Mouse (Mus musculus) embryonic fibroblast, embryonic 13.5 days (primary cell): ENCODE measurements around the gene Mthfd1. TPM values are rescaled to one million over a fixed set of nuclear protein-coding genes. Genes with fewer than 3 reads are reported as not detected.

ENCODE experiments used
- H3K27ac ChIP-seq: 2 replicates; pipeline ENCODE4 v1.5.1; 2012; ENCODE audit warnings: low read length, control low read depth, inconsistent platforms; ENCODE audit not compliant: insufficient read depth
- H3K4me1 ChIP-seq: 2 replicates; pipeline ENCODE4 v1.6.1; 2011; ENCODE audit warnings: low read length; ENCODE audit not compliant: control insufficient read depth, insufficient read depth
- H3K4me3 ChIP-seq: 2 replicates; pipeline ENCODE4 v1.5.1; 2011; ENCODE audit warnings: mild to moderate bottlenecking, control low read depth, low read length; ENCODE audit not compliant: insufficient read depth
- CTCF ChIP-seq: IDR thresholded peaks from 2 replicates; pipeline ENCODE4 v1.5.1; 2011; ENCODE audit warnings: mild to moderate bottlenecking, control low read depth, low read length, moderate library complexity, borderline replicate concordance; ENCODE audit not compliant: insufficient read depth
- POLR2A ChIP-seq: IDR thresholded peaks from 2 replicates; pipeline ENCODE4 v1.6.1; 2011; ENCODE audit warnings: low read depth, mild to moderate bottlenecking, control low read depth, low read length, moderate library complexity
- polyA plus RNA-seq: library from polyadenylated mRNA; stranded (reverse); fragments of >200 nt; gene quantifications from 2 replicates; pipeline ENCODE4 v1.2.4, GENCODE M21; 2011; ENCODE audit warnings: low read depth; ENCODE audit not compliant: missing spikeins, insufficient read length

Gene Mthfd1
- polyA plus RNA-seq, 1 experiment: 30.9 TPM

GRCm38 (mm10) chr12:76366276-76366675 is 111.2 kb downstream of the Mthfd1 start:
- H3K4me3 ChIP-seq: no peak overlapping the region
- 0 out of 2 replicates have a peak, but pooled peaks cover 13% of the 10 kb centered on the region for H3K4me1 ChIP-seq
- TF ChIP-seq CTCF (no peak), POLR2A (no peak)
- H3K27ac ChIP-seq: no peak overlapping the region

- H3K4me1 ChIP-seq: 0 out of 2 replicates have a peak, but pooled peaks cover 13% of the 10 kb centered on the region
- H3K4me3 ChIP-seq: peak overlapping the region; percentile 12
- TF ChIP-seq POLR2A (peak; percentile 59), CTCF (no peak)
- peak overlapping the region; percentile 99; the same call in 1 of the 2 replicates for H3K27ac ChIP-seq
Observed at GRCm38 (mm10) chr12:76367096-76367995, 112.2 kb downstream of the Mthfd1 start.

DNA sequence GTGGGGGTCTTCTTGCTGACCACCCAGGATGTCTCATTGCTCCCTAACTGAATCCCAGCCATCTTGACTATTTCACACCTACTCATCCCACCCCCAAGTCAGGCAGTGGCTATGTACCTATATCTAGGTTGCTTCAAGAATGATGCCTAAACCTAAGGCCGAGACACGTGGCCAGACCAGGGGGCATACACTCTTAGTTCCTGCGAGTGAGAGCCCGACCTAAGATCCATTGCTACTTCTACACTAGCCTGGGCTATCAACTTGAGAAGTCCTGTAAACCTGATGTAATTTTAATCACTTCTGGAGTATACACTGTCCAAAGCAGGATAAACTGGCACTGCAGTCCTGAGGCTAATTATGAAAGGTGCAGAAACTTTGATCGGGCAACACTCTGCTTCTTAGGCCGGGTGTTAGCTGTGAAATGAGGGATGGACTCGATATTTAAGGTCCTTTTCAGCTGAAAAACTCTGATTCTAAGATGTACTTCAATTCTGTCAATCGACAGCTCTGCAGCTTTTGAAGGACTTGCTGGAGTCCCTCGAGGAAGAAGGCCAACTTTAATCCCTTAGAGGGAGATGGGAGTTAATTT is 113.2 kb downstream of the Mthfd1 start:
- peak overlapping the region; percentile 70 for H3K4me3 ChIP-seq
- H3K27ac ChIP-seq: peak overlapping the region; percentile 99
- H3K4me1 ChIP-seq: peaks cover 15% of the 10 kb centered on the region; the same call in 1 of the 2 replicates
- TF ChIP-seq CTCF (no peak), POLR2A (peak; percentile 51)

DNA sequence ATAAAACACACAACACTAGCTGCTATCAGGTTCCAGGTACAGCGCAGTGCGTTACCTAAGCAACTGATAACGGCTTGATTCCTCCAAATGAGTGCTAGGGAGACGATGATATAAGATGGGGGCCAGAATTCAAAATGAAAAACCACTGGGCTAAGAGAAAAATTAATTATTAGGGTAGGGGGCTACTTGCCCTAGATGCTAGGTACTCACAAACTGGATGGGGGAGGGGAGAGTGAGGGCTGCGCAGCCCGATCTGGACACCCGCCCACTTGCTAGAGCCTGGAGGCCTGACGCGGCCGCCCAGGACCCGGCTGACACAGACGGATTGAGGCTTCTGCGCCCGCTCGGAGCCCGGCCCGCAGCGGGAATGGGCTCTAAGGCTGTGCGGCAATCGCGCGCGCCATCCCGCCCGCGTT is 113.7 kb downstream of the Mthfd1 start:
- H3K4me1 ChIP-seq: peaks cover 15% of the 10 kb centered on the region
- H3K27ac ChIP-seq: peak overlapping the region; percentile 99
- H3K4me3 ChIP-seq: peak overlapping the region; percentile 70
- TF ChIP-seq POLR2A: no peak
- TF ChIP-seq CTCF: no peak

Other genes starting within 250 kb of the Mthfd1 start
- 0.37 and 0.50 TPM in 2 replicates for gene Esr2, start 78.0 kb upstream of the Mthfd1 start, polyA plus RNA-seq
- gene Tex21, start 8.6 kb upstream of the Mthfd1 start, polyA plus RNA-seq: not detected in 2 replicates
- 0.68 TPM in 2 replicates for gene Akap5, start 69.6 kb downstream of the Mthfd1 start, polyA plus RNA-seq
- gene Zbtb25, start 114.3 kb downstream of the Mthfd1 start, polyA plus RNA-seq: 24.0 and 29.2 TPM in 2 replicates
- gene Zbtb1, start 115.0 kb downstream of the Mthfd1 start, polyA plus RNA-seq: 13.5 and 15.2 TPM in 2 replicates
- gene Hspa2, start 148.9 kb downstream of the Mthfd1 start, polyA plus RNA-seq: 8.6 and 13.7 TPM in 2 replicates
- gene Ppp1r36, start 162.2 kb downstream of the Mthfd1 start, polyA plus RNA-seq: 1.4 and 1.8 TPM in 2 replicates